Mouse (Mus musculus): ENCODE results near the gene Sun5.

GRCm38 (mm10) chr2:153828704-153829103 is 42.2 kb downstream of the Sun5 start:
- TF ChIP-seq POLR2A (IDR thresholded peaks at IDR 0.05; ENCODE audit: control insufficient read depth, extremely low read depth, insufficient read depth, low read length, poor library complexity) (no peak), CTCF (IDR thresholded peaks at IDR 0.05; ENCODE audit: borderline replicate concordance, control insufficient read depth, extremely low read depth, insufficient read depth, low read length, poor library complexity) (no peak)
